Mouse (Mus musculus): ENCODE results near the gene Kcnh6.

Gene Kcnh6

GRCm38 (mm10) chr11:106065073-106065922 lies 57.4 kb downstream of the Kcnh6 start:
- no peak for DNase-seq

GRCm38 (mm10) chr11:106065923-106066571 lies 58.1 kb downstream of the Kcnh6 start, which contains the start of gene Taco1:
Gene Taco1 (plus strand): TSS chr11:106066061.
- DNase-seq = peak; percentile 96

DNA sequence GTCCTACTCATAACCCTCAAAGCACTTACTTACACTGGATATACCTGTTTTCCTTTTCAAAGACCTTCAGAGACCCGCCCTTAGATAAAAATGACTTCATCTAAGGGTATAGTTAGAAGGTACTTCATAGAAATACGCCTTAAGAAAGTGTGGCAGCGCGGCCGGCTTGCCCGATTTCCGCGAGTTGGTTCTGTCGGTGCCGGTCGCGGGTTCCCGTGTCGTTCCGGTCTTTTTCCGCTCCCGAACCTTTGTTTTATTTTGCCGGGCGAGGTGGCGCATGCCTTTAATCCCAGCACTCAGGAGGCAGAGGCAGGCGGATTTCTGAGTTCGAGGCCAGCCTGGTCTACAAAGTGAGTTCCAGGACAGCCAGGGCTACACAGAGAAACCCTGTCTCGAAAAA lies 58.7 kb downstream of the Kcnh6 start:
- peak; percentile 10 for DNase-seq

DNA sequence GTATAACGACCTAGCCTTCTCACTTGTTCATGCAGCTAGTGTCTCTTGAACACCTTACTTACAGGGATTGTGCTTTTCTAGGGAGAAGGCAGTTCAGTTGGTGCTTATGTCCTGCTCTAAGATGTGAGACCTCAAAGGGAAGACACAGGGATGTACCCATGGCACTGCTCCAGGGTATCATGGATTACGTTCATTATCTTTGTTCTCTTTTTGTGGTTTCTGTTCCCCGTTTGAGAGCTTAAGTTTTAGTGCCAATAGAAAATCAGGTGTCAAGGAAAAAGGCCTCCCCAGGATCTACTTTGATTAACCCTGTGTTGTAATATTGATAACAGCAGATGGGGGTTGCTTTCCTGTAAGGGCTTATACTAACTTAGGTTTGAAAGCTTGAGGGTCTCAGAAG lies 65.8 kb downstream of the Kcnh6 start:
- DNase-seq = no peak

DNA sequence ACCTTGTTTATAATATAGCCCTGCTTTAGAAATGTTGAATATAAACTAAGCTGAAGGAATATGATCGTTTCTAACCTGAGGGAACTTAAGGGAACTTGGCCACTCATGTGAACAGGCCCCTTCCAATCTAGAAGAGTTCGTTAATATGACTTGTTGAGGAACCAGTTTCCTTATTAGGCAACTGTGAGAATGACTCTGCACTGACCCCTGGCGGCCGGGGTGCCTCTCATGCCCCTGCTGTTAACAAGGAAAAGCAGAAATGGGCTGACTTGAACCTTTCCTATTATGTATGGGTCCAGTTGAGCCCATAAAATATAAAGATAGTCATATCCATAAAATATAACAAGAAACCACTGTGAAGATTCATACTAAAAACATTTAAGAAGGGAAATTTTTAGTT lies 68.4 kb downstream of the Kcnh6 start:
- peak; percentile 71 for DNase-seq

Data from kidney, adult 18-20 months (tissue).